Mouse (Mus musculus) G1E (cell line): ENCODE results near the gene Lsg1. TPM values are rescaled to one million over a fixed set of nuclear protein-coding genes. Genes with fewer than 3 reads are reported as not detected.
A peak's percentile ranks its signal among the peaks of the same experiment; 100 is the strongest.

Experiments used
- ATAC-seq: 2 replicates; pipeline ENCODE4 v1.8.0; 2016; ENCODE audit warnings: mild to moderate bottlenecking; ENCODE audit not compliant: insufficient number of reproducible peaks, poor library complexity, low FRiP score, severe bottlenecking; ENCODE audit errors: extremely low read depth
- DNase-seq: peaks from one replicate; pipeline ENCODE4 v3.0.0; 2012; ENCODE audit warnings: low spot score
- H3K27me3 ChIP-seq: 2 replicates; pipeline ENCODE4 v1.6.1; 2012; ENCODE audit warnings: mild to moderate bottlenecking, low read length, inconsistent platforms; ENCODE audit not compliant: insufficient read depth
- H3K36me3 ChIP-seq: replicated peaks from 2 replicates; pipeline ENCODE3; 2012; ENCODE audit warnings: mild to moderate bottlenecking, inconsistent platforms
- H3K4me1 ChIP-seq: 2 replicates; pipeline ENCODE4 v1.6.1; 2012; ENCODE audit warnings: low read depth, low read length, inconsistent platforms, mixed read lengths; ENCODE audit not compliant: insufficient read depth
- H3K4me3 ChIP-seq: 2 replicates; pipeline ENCODE4 v1.5.1; 2012; ENCODE audit warnings: low read depth, mild to moderate bottlenecking, inconsistent platforms, low read length, moderate library complexity, mixed read lengths
- H3K9me3 ChIP-seq: replicated peaks from 2 replicates; pipeline ENCODE4 v1.6.1; 2012; ENCODE audit warnings: inconsistent platforms
- CTCF ChIP-seq: IDR thresholded peaks from 2 replicates; pipeline ENCODE4 v1.5.1; 2012; ENCODE audit warnings: low read depth, low read length, inconsistent platforms, mixed read lengths
- GATA1 ChIP-seq: IDR thresholded peaks from 2 replicates; pipeline ENCODE4 v1.6.1; 2012; ENCODE audit warnings: borderline replicate concordance, low read length, inconsistent platforms, mixed read lengths
- GATA2 ChIP-seq: IDR thresholded peaks from 2 replicates; pipeline ENCODE4 v1.6.1; 2012; ENCODE audit warnings: low read depth, low read length, inconsistent platforms, borderline replicate concordance
- POLR2AphosphoS5 ChIP-seq: IDR thresholded peaks from 2 replicates; pipeline ENCODE4 v1.6.1; 2012; ENCODE audit warnings: low read depth, low read length, inconsistent platforms; ENCODE audit not compliant: insufficient replicate concordance
- TAL1 ChIP-seq: conservative IDR thresholded peaks from 2 replicates; pipeline ENCODE4 v1.6.1; 2012; ENCODE audit warnings: low read depth, low read length, inconsistent platforms, mixed read lengths
- polyA plus RNA-seq: library from polyadenylated mRNA; stranded (reverse); fragments of >175 nt; gene quantifications from 2 replicates; pipeline ENCODE4 v1.2.3, GENCODE M21; 2012
- total RNA-seq, 2 experiments: library from RNA; stranded (forward) in 1 of 2; stranded (reverse) in 1 of 2; fragments of 200-1000 nt in 1 of 2; fragments of >200 nt in 1 of 2; fragmentation: Nextera tagmentation in 1 of 2; gene quantifications; 2 replicates each; pipeline ENCODE4 v1.2.3; 2014 to 2017

Lsg1 gene
- total and polyA plus RNA-seq, 3 experiments = 11.0 to 65.7 (median 59.5) TPM

DNA sequence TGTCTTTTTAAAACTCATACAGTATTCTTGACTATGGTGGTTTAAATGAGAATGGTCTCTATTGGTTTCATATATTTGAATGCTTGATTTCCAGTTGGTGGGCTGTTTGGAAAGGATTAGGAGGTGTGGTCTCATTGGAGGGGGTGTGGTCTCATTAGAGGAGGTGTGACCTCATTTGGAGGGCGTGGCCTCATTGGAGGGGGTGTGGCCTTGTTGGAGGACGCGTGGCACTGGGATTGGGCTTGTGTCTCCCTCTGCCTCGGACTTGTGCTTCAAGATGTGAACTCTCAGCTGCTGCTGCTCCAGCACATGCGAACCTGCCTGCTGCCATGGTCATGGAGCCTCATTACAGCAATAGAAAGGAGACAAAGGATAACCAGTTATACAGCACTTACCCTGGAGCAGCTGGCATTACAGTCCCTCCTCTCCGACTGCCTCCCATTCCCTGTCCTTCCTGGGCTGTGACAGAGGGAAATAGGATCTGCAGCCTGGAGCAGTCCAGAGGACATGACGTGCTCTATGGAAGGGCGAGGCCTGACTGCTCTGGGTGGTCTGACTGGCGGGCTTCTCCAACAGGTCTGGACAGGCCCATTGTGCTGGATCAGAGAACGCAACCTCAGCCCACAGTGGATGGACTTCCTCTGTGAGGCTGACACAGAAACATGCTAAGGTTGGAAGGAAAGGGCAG is 65.0 kb downstream of the Lsg1 start:
- Histone ChIP-seq H3K4me1 (peaks cover 11% of the 10 kb centered on the region), H3K4me3 (no peak overlapping the region), H3K27me3 (no peaks in the 10 kb centered on the region), H3K36me3 (peaks cover 87% of the 10 kb centered on the region), H3K9me3 (no peaks in the 10 kb centered on the region)
- ATAC-seq (no peak), DNase-seq (no peak)
- TF ChIP-seq TAL1 (no peak), POLR2AphosphoS5 (no peak), CTCF (no peak), GATA2 (no peak), GATA1 (no peak)

GRCm38 (mm10) chr16:30521147-30521546 is 66.2 kb downstream of the Lsg1 start:
- TF ChIP-seq GATA1 = no peak
- peak; percentile 36; the same call in 1 of the 2 replicates for TF ChIP-seq CTCF
- H3K27me3 ChIP-seq = no peaks in the 10 kb centered on the region
- H3K4me1 ChIP-seq = peaks cover 11% of the 10 kb centered on the region
- ATAC-seq = no peak
- no peaks in the 10 kb centered on the region for H3K9me3 ChIP-seq
- H3K4me3 ChIP-seq = no peak overlapping the region
- no peak for DNase-seq
- H3K36me3 ChIP-seq = peaks cover 87% of the 10 kb centered on the region

DNA sequence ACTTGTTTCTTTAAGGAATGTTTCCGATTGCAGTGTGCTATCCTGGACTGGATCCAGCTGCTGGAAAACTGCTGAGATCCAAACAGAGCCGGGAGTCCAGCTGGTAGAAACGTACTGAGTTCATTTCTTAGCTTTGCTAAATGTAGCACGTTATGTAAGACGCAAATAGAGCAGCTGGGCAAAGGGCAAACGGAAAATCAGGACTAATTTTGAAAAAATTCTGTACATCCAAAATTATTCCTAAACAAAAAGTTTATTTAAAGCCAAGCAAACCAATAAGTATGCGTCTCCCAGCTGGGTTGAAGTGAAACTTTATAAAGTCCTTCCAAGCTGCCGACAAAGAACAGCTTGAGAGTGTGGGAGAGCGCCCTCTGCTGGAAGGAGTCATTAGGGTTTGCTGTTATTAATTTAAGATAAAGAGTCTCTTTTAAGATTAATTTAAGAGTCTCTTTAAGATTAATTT is 67.0 kb downstream of the Lsg1 start:
- H3K9me3 ChIP-seq = no peaks in the 10 kb centered on the region
- peaks cover 87% of the 10 kb centered on the region for H3K36me3 ChIP-seq
- no peaks in the 10 kb centered on the region for H3K27me3 ChIP-seq
- peaks cover 6% of the 10 kb centered on the region; the same call in 1 of the 2 replicates for H3K4me1 ChIP-seq
- no peak overlapping the region for H3K4me3 ChIP-seq
- TF ChIP-seq GATA1 (no peak), CTCF (peak; percentile 57), GATA2 (no peak)
- peak; percentile 32 for DNase-seq
- no peak for ATAC-seq

DNA sequence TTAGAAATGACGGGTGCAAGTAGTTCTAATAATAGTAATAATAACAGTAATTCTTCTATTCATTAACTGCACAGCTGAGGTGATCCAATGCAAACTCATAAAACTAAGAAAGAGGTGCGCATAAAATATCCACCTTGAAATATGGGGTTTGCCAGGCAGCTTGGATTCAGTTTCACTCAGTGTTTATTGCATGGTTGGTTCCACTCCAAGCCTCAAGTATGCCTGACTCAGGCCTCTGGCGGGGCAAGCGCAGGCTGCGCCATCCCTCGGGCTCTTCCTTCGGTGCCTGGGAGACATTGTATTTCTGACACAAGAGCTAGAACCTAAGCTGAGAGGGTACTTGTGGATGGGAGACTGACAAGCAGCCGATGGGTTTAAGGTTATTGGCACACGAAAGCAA is 68.8 kb downstream of the Lsg1 start:
- TF ChIP-seq CTCF (no peak), GATA2 (no peak), TAL1 (no peak), GATA1 (no peak), POLR2AphosphoS5 (no peak)
- Histone ChIP-seq H3K4me3 (no peak overlapping the region), H3K4me1 (peaks cover 8% of the 10 kb centered on the region; the same call in 1 of the 2 replicates), H3K27me3 (no peaks in the 10 kb centered on the region), H3K9me3 (no peaks in the 10 kb centered on the region), H3K36me3 (peaks cover 87% of the 10 kb centered on the region)
- ATAC-seq (no peak), DNase-seq (no peak)

- Histone ChIP-seq H3K4me1 (peaks cover 12% of the 10 kb centered on the region), H3K9me3 (no peaks in the 10 kb centered on the region), H3K27me3 (no peaks in the 10 kb centered on the region), H3K36me3 (peaks cover 87% of the 10 kb centered on the region), H3K4me3 (no peak overlapping the region)
- ATAC-seq (no peak), DNase-seq (no peak)
- TF ChIP-seq POLR2AphosphoS5 = no peak
- TF ChIP-seq GATA2 = no peak
- no peak for TF ChIP-seq GATA1
- no peak for TF ChIP-seq CTCF
- TF ChIP-seq TAL1 = no peak
Observed at GRCm38 (mm10) chr16:30517666-30518283, 69.6 kb downstream of the Lsg1 start.

DNA sequence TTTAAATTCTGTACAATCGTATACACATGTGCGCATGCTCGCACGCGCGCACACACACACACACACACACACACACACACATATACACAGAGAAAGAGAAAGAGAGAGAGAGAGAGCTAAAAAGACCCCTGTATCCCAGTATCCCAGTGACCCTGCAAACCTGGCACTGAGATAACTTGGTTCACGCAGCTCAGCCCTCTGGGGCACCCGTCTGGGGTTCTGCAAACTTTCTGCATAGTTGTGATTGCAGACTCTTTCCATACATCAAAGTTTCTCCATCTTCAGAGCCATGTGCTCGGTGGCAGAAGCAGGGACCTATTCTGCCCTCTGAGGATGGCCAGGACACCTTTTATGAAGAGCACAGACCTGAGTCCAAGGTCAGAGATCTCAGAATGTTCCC is 70.4 kb downstream of the Lsg1 start:
- DNase-seq (no peak), ATAC-seq (no peak)
- H3K36me3 ChIP-seq = peaks cover 86% of the 10 kb centered on the region
- no peaks in the 10 kb centered on the region for H3K27me3 ChIP-seq
- no peak overlapping the region for H3K4me3 ChIP-seq
- no peak for TF ChIP-seq CTCF
- no peak for TF ChIP-seq POLR2AphosphoS5
- TF ChIP-seq GATA2 = no peak
- TF ChIP-seq TAL1 = no peak
- no peak for TF ChIP-seq GATA1
- H3K9me3 ChIP-seq = no peaks in the 10 kb centered on the region
- H3K4me1 ChIP-seq = peaks cover 16% of the 10 kb centered on the region
